Mouse (Mus musculus) MEL (cell line): Measurements from ENCODE around the gene Pip5k1b.

Experiments used
- BHLHE40 ChIP-seq: IDR thresholded peaks from 2 replicates; pipeline ENCODE4 v1.6.1; 2012; ENCODE audit warnings: low read depth, mild to moderate bottlenecking, inconsistent platforms, low read length, improper control_type of control experiment, borderline replicate concordance
- CTCF ChIP-seq, 3 experiments: IDR thresholded peaks in 2 of 3; conservative IDR thresholded peaks in 1 of 3; 2 replicates each; pipeline ENCODE4 v1.5.1; 2011 to 2012; ENCODE audit warnings: low read length in 3 of 3, low read depth in 2 of 3, mild to moderate bottlenecking in 2 of 3, improper control_type of control experiment in 1 of 3, inconsistent platforms in 1 of 3, mixed read lengths in 1 of 3, moderate library complexity in 1 of 3; ENCODE audit not compliant: control insufficient read depth in 1 of 3, insufficient read depth in 1 of 3, poor library complexity in 1 of 3, severe bottlenecking in 1 of 3
- ELF1 ChIP-seq: IDR thresholded peaks from 2 replicates; pipeline ENCODE4 v1.6.1; 2014; ENCODE audit warnings: low read depth, mild to moderate bottlenecking, inconsistent platforms, low read length, improper control_type of control experiment, moderate library complexity
- ETS1 ChIP-seq: IDR thresholded peaks from 2 replicates; pipeline ENCODE4 v1.6.1; 2012; ENCODE audit warnings: low read depth, mild to moderate bottlenecking, inconsistent platforms, low read length, improper control_type of control experiment, moderate library complexity
- MAFK ChIP-seq: IDR thresholded peaks from 2 replicates; pipeline ENCODE4 v1.6.1; 2011; ENCODE audit warnings: low read depth, mild to moderate bottlenecking, low read length, improper control_type of control experiment, borderline replicate concordance
- MXI1 ChIP-seq: IDR thresholded peaks from 2 replicates; pipeline ENCODE4 v1.6.1; 2011; ENCODE audit warnings: mild to moderate bottlenecking, low read depth, low read length, improper control_type of control experiment
- SIN3A ChIP-seq: IDR thresholded peaks from 2 replicates; pipeline ENCODE4 v1.6.1; 2012; ENCODE audit warnings: low read length, improper control_type of control experiment, inconsistent platforms
- TCF12 ChIP-seq: IDR thresholded peaks from 2 replicates; pipeline ENCODE4 v1.6.1; 2014; ENCODE audit warnings: low read depth, mild to moderate bottlenecking, inconsistent platforms, low read length, improper control_type of control experiment, moderate library complexity

- no peak for TF ChIP-seq MAFK
- TF ChIP-seq TCF12: no peak
- TF ChIP-seq CTCF (IDR thresholded peaks at IDR 0.05 in 2 of 3, conservative IDR thresholded peaks at IDR 0.05 in 1 of 3; ENCODE audit: control insufficient read depth in 1 of 3, insufficient read depth in 1 of 3, low read depth in 2 of 3, low read length in 3 of 3, poor library complexity in 1 of 3, severe bottlenecking in 1 of 3): no peak
- TF ChIP-seq ETS1: no peak
- TF ChIP-seq SIN3A: no peak
- TF ChIP-seq BHLHE40: no peak
- TF ChIP-seq MXI1: no peak
- TF ChIP-seq ELF1: no peak
Observed at GRCm38 (mm10) chr19:24434291-24434690, 121.4 kb downstream of the Pip5k1b start.
